Mouse (Mus musculus) embryonic facial prominence, embryonic 14.5 days (tissue): ENCODE data around the gene Dbi. TPM values are rescaled to one million over a fixed set of nuclear protein-coding genes. Genes with fewer than 3 reads are reported as not detected.

ENCODE experiments used
- ATAC-seq: fragments of 200-750 bp; cut with Nextera tagmentation; 2 replicates; pipeline ENCODE4 v1.8.0; 2017; ENCODE audit warnings: low read depth, moderate number of reproducible peaks, moderate TSS enrichment
- DNase-seq: peaks from one replicate; pipeline ENCODE4 v3.0.0-alpha.2; 2015; ENCODE audit warnings: low spot score
- H3K27ac ChIP-seq: fragments of 300-500 bp; sonication (generic); replicated peaks from 2 replicates; pipeline ENCODE4 v1.5.1; 2014; ENCODE audit warnings: low read depth, mild to moderate bottlenecking, low read length, moderate library complexity
- H3K27me3 ChIP-seq: fragments of 300-500 bp; sonication (generic); replicated peaks from 2 replicates; pipeline ENCODE4 v1.6.1; 2014; ENCODE audit warnings: low read length; ENCODE audit not compliant: control insufficient read depth, insufficient read depth
- H3K36me3 ChIP-seq: fragments of 300-500 bp; sonication (generic); 2 replicates; pipeline ENCODE4 v1.6.1; 2014; ENCODE audit warnings: low read length, mixed read lengths; ENCODE audit not compliant: control insufficient read depth, insufficient read depth
- H3K4me1 ChIP-seq: fragments of 300-500 bp; sonication (generic); 2 replicates; pipeline ENCODE4 v1.6.1; 2014; ENCODE audit warnings: antibody characterized with exemption, low read length; ENCODE audit not compliant: control insufficient read depth, insufficient read depth
- H3K4me2 ChIP-seq: fragments of 300-500 bp; sonication (generic); 2 replicates; pipeline ENCODE4 v1.6.1; 2014; ENCODE audit warnings: low read depth, mild to moderate bottlenecking, low read length, moderate library complexity, mixed read lengths
- H3K4me3 ChIP-seq: fragments of 300-500 bp; sonication (generic); 2 replicates; pipeline ENCODE4 v1.5.1; 2014; ENCODE audit warnings: low read depth, mild to moderate bottlenecking, low read length
- H3K9ac ChIP-seq: fragments of 300-500 bp; sonication (generic); 2 replicates; pipeline ENCODE4 v1.6.1; 2014; ENCODE audit warnings: low read depth, mild to moderate bottlenecking, low read length, moderate library complexity, mixed read lengths
- H3K9me3 ChIP-seq: fragments of 300-500 bp; sonication (generic); 2 replicates; pipeline ENCODE4 v1.6.1; 2016; ENCODE audit warnings: low read length; ENCODE audit not compliant: control insufficient read depth
- WGBS: fragments of 180-500 bp; shearing (Covaris S2); extraction: QIAGEN DNeasy Blood & Tissue Kit; methylation state at CpG from one replicate; pipeline ENCODE4 v1.1.7; 2014; 5-methylcytosine and 5-hydroxymethylcytosine counted together
- polyA plus RNA-seq: library from polyadenylated mRNA; unstranded; fragments of >200 nt; fragmentation: Nextera tagmentation; extraction: Ambion mirVana; gene quantifications from 2 replicates; pipeline ENCODE4 v1.2.1, GENCODE M21; 2014

Dbi gene
- polyA plus RNA-seq, 1 experiment from 2014 or later, result 705 TPM

GRCm38 (mm10) chr1:120154232-120154631, 33.4 kb upstream of the Dbi start:
- Histone ChIP-seq H3K36me3 (no peaks in the 10 kb centered on the region), H3K27ac (no peak overlapping the region), H3K4me2 (no peak overlapping the region), H3K9me3 (no peaks in the 10 kb centered on the region), H3K9ac (no peak overlapping the region), H3K4me3 (no peak overlapping the region), H3K27me3 (no peaks in the 10 kb centered on the region), H3K4me1 (no peaks in the 10 kb centered on the region)
- no peak for DNase-seq
- no peak for ATAC-seq

- ATAC-seq (0 out of 2 replicates have a peak, but pooled peaks have one; percentile 30), DNase-seq (no peak)
- no peaks in the 10 kb centered on the region for H3K36me3 ChIP-seq
- no peaks in the 10 kb centered on the region for H3K4me1 ChIP-seq
- no peak overlapping the region for H3K4me3 ChIP-seq
- no peak overlapping the region for H3K9ac ChIP-seq
- no peaks in the 10 kb centered on the region for H3K27me3 ChIP-seq
- H3K27ac ChIP-seq, result no peak overlapping the region
- H3K9me3 ChIP-seq, result no peaks in the 10 kb centered on the region
- H3K4me2 ChIP-seq, result no peak overlapping the region
Observed at GRCm38 (mm10) chr1:120146994-120147393, 26.1 kb upstream of the Dbi start.

- WGBS, result 86% methylated on average over 8 of the region's 8 CpGs
- DNase-seq (no peak), ATAC-seq (no peak)
- no peak overlapping the region for H3K27ac ChIP-seq
- no peak overlapping the region for H3K4me2 ChIP-seq
- no peak overlapping the region for H3K4me3 ChIP-seq
- H3K9ac ChIP-seq, result no peak overlapping the region
- no peaks in the 10 kb centered on the region for H3K9me3 ChIP-seq
- no peaks in the 10 kb centered on the region for H3K36me3 ChIP-seq
- no peaks in the 10 kb centered on the region for H3K27me3 ChIP-seq
- no peaks in the 10 kb centered on the region for H3K4me1 ChIP-seq
Observed at GRCm38 (mm10) chr1:120145527-120146216, 24.8 kb upstream of the Dbi start.

- H3K27me3 ChIP-seq, result no peaks in the 10 kb centered on the region
- H3K4me2 ChIP-seq, result no peak overlapping the region
- no peak overlapping the region for H3K4me3 ChIP-seq
- DNase-seq (no peak), ATAC-seq (no peak)
- 61% methylated on average over 5 of the region's 5 CpGs for WGBS
- no peaks in the 10 kb centered on the region for H3K4me1 ChIP-seq
- no peaks in the 10 kb centered on the region for H3K36me3 ChIP-seq
- no peaks in the 10 kb centered on the region for H3K9me3 ChIP-seq
- no peak overlapping the region for H3K9ac ChIP-seq
- no peak overlapping the region for H3K27ac ChIP-seq
Observed at GRCm38 (mm10) chr1:120142551-120142950, 21.7 kb upstream of the Dbi start.

- Histone ChIP-seq H3K4me3 (no peak overlapping the region), H3K4me1 (no peaks in the 10 kb centered on the region), H3K27ac (no peak overlapping the region), H3K36me3 (no peaks in the 10 kb centered on the region), H3K27me3 (no peaks in the 10 kb centered on the region), H3K9me3 (no peaks in the 10 kb centered on the region), H3K9ac (no peak overlapping the region), H3K4me2 (no peak overlapping the region)
- DNase-seq (no peak), ATAC-seq (no peak)
- WGBS, result 82% methylated on average over 9 of the region's 9 CpGs
Observed at GRCm38 (mm10) chr1:120140144-120140693, 19.3 kb upstream of the Dbi start.

GRCm38 (mm10) chr1:120138923-120139540, 18.2 kb upstream of the Dbi start:
- H3K4me2 ChIP-seq, result no peak overlapping the region
- WGBS, result 39% methylated on average over 7 of the region's 7 CpGs

GRCm38 (mm10) chr1:120135934-120136786, 15.3 kb upstream of the Dbi start:
- no peak for ATAC-seq
- Histone ChIP-seq H3K27ac (no peak overlapping the region), H3K36me3 (no peaks in the 10 kb centered on the region), H3K27me3 (no peaks in the 10 kb centered on the region), H3K9ac (no peak overlapping the region), H3K4me1 (no peaks in the 10 kb centered on the region), H3K4me3 (no peak overlapping the region), H3K9me3 (no peaks in the 10 kb centered on the region), H3K4me2 (no peak overlapping the region)
- DNase-seq, result no peak
- WGBS, result 73% methylated on average over 7 of the region's 7 CpGs

More at GRCm38 (mm10) chr1:120138923-120139540, 18.2 kb upstream of the Dbi start:
- Histone ChIP-seq H3K4me3 (no peak overlapping the region), H3K27me3 (no peaks in the 10 kb centered on the region), H3K36me3 (no peaks in the 10 kb centered on the region), H3K9me3 (no peaks in the 10 kb centered on the region), H3K9ac (no peak overlapping the region), H3K4me1 (no peaks in the 10 kb centered on the region), H3K27ac (no peak overlapping the region)
- no peak for ATAC-seq
- no peak for DNase-seq

GRCm38 (mm10) chr1:120132376-120132775, 11.5 kb upstream of the Dbi start:
- Histone ChIP-seq H3K27me3 (no peaks in the 10 kb centered on the region), H3K4me2 (no peak overlapping the region), H3K27ac (no peak overlapping the region), H3K36me3 (no peaks in the 10 kb centered on the region), H3K4me1 (no peaks in the 10 kb centered on the region), H3K9me3 (no peaks in the 10 kb centered on the region), H3K4me3 (no peak overlapping the region), H3K9ac (no peak overlapping the region)
- no peak for DNase-seq
- WGBS, result 100% methylated on average over 1 of the region's 1 CpGs
- ATAC-seq, result no peak
